Mouse (Mus musculus): ENCODE results near the gene Cfap100.

Gene Cfap100

DNA sequence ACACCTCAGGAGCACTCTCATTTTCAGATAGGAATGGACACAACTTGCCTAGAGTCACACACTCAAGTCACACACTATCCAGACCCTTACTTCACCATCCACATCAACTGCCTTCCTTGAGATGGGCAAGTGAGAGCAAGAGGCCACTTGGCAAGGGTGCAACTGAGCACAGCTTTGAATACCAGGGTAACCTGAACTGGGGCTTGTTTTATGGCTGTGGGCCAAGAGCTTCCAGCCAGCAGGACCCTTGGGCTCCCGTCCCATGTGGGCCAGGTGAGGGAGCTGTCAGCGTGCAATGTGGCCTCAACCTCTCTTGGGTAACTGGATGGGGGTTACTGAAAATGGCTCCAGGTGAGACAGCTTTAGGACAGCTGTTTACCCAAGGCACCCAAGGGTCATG, 28.8 kb upstream of the Cfap100 start:
- CTCF ChIA-PET: no interaction called here

GRCm38 (mm10) chr6:90453751-90454150, 25.2 kb upstream of the Cfap100 start:
- CTCF ChIA-PET: no interaction called here

DNA sequence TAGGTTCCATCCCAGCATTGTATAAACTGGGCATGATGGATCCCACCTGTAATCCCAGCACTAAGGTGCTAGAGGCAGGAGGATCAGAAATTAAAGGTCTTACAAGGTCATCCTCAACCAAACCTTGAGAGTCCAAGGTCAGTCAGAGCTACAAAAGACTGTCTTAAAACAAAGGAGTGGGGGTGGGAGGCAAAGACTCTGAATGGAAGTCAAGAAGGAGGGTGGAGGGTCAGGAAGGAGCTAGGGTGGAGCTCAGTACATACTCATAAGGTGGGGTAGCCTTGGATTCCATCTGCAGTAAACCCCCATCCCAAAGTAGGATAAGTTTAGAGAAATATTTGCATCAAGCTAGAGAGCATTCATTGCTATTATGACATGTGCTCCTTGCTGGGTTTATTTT, 24.0 kb upstream of the Cfap100 start:
- CTCF ChIA-PET: no interaction called here

GRCm38 (mm10) chr6:90451512-90451911, 22.9 kb upstream of the Cfap100 start:
- CTCF ChIA-PET: no interaction called here

GRCm38 (mm10) chr6:90450697-90451096, 22.1 kb upstream of the Cfap100 start:
- CTCF ChIA-PET: no interaction called here

GRCm38 (mm10) chr6:90450179-90450578, 21.6 kb upstream of the Cfap100 start:
- CTCF ChIA-PET: no interaction called here

- CTCF ChIA-PET: no interaction called here
These were observed 18.3 kb upstream of the Cfap100 start for GRCm38 (mm10) chr6:90446883-90447282.

- CTCF ChIA-PET: no interaction called here
These were observed 8.4 kb upstream of the Cfap100 start for GRCm38 (mm10) chr6:90437041-90437440.

- CTCF ChIA-PET: no interaction called here
These were observed 7.8 kb upstream of the Cfap100 start for GRCm38 (mm10) chr6:90436192-90436907.

- CTCF ChIA-PET: interaction anchor here (0.6 to 0.7 kb wide), 2 partner anchors 10 to 494 kb away, joined by 4 to 5 read pairs; no protein-coding TSS in a partner anchor
These were observed 6.6 kb upstream of the Cfap100 start for GRCm38 (mm10) chr6:90435195-90435618.

GRCm38 (mm10) chr6:90434687-90435086, 6.1 kb upstream of the Cfap100 start:
- CTCF ChIA-PET: interaction anchor here (0.6 to 0.7 kb wide), 2 partner anchors 9 to 495 kb away, joined by 4 to 5 read pairs; no protein-coding TSS in a partner anchor

DNA sequence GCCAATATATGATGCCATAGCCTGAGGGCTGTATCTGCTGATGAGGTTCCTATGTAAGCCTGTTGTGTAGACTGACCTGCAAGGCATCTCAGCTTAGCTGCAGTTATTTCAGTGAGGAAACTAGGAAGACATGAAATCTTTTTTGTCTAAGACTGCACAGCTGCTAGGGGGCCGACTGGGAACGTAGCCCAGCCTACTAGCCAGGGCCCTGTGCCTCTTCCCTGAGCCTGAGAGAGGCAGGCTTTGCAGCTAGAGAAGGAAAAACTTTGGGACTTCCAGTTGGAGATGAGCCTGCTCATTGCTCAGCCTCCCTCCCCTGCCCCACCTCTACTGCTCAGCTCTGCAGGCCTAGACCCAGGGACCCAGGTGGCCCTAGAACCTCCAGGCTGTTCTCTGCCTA, 2.9 kb upstream of the Cfap100 start:
- CTCF ChIA-PET: no interaction called here

GRCm38 (mm10) chr6:90429911-90430310, 1.3 kb upstream of the Cfap100 start:
- CTCF ChIA-PET: no interaction called here

DNA sequence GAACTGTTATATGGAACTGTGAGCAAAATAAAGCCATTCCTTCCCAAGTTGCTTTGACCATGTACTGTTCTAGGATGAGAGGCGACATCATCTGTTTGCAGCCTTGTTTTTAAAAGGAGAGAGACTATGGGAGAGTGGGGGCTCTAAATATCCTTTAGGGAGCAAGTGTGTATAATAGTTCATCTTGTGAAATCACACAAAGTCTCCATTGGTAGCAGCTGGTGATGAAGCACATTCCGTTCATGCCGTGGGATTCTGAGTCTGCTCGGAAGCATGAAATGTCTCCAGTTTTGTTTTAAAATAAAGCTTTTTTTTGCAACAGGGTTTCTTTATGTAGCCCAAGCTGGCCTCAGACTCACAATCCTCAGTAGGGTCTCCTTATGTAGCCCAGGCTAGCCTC, 2.6 kb downstream of the Cfap100 start:
- CTCF ChIA-PET: interaction anchor here (0.5 kb wide), 1 partner anchor 9 kb away, joined by 4 read pairs; no protein-coding TSS in a partner anchor

GRCm38 (mm10) chr6:90425361-90425760, 3.2 kb downstream of the Cfap100 start:
- CTCF ChIA-PET: interaction anchor here (0.5 kb wide), 1 partner anchor 10 kb away, joined by 4 read pairs; no protein-coding TSS in a partner anchor

DNA sequence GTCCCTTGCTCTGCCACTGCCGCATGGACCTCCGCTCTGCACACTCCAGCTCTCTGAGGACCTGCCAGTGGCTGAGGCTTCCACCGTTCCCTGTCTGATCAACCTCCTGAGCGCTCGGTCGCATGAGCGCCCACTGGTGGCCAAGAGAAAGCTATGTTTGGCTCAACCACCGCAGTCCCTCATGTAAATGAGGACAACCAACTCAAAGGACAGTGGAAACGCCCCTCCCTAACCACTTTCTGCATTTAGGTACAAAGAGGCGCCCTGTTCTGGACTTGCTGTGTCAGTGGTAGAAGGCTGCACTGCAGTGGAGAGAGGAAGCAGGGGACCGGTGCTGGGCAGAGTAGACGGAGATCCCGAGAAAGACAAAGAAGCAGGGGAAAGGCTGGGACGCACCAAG, 6.0 kb downstream of the Cfap100 start:
- CTCF ChIA-PET: no interaction called here

- CTCF ChIA-PET: no interaction called here
These were observed 16.7 kb downstream of the Cfap100 start for GRCm38 (mm10) chr6:90411926-90412325.

- CTCF ChIA-PET: no interaction called here
These were observed 17.6 kb downstream of the Cfap100 start for GRCm38 (mm10) chr6:90410972-90411371.

GRCm38 (mm10) chr6:90408632-90409031, 20.0 kb downstream of the Cfap100 start:
- CTCF ChIA-PET: no interaction called here

- CTCF ChIA-PET: no interaction called here
These were observed 31.3 kb downstream of the Cfap100 start for GRCm38 (mm10) chr6:90397291-90397690.

GRCm38 (mm10) chr6:90395751-90396150, 32.8 kb downstream of the Cfap100 start:
- CTCF ChIA-PET: no interaction called here

DNA sequence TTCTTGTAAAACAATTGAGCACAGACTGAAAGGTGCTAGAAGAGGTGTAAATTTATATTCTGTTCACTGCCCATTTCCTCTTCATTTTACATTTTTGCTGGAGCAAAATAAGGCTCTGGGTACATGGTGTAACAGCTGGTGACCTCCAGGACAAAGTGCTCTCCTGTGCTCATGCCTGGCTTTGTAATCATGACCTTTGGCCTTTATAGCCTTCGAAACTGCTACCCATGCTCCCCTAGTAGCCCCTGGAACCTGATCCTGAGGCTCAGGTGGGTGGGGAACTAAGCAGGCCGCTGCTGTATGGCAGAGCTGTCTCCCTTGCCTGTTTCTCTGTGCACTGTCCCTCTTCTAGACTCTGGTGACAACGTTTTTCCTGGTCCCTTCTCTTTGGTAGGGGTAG, 34.6 kb downstream of the Cfap100 start:
- CTCF ChIA-PET: no interaction called here

- CTCF ChIA-PET: no interaction called here
These were observed 38.0 kb downstream of the Cfap100 start for GRCm38 (mm10) chr6:90390629-90391028.

DNA sequence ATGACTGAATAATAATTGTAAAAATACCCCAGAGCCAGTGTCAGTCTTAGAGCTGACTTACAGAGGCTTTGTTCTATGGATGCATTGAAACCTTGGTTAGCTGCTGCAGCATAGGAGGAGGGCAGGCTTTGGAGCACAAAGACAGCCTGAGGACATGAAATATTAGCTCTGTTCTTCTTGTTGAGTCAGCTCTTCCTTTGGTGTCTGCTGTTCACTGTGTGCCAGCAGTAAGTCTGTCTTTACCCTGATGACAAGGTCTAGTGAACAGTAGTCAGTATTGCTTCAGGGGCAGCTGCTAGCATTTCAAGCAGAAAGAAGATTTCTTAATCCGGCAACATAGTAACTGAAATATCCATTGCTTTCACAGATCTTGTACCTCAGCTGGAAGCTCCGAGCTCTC, 47.1 kb downstream of the Cfap100 start:
- CTCF ChIA-PET: no interaction called here
